Mouse (Mus musculus): ENCODE data around the gene Tstd3. TPM values are rescaled to one million over a fixed set of nuclear protein-coding genes. Genes with fewer than 3 reads are reported as not detected.
A peak's percentile ranks its signal among the peaks of the same experiment; 100 is the strongest.

The Tstd3 gene
- polyA plus RNA-seq, 1 experiment, result 0.88 TPM

- peak; percentile 92 for DNase-seq
- Histone ChIP-seq H3K4me3 (ENCODE audit: control insufficient read depth, insufficient read depth, low read length) (peak overlapping the region; percentile 94), H3K4me1 (replicated peaks; ENCODE audit: control insufficient read depth, insufficient read depth, low read length) (peaks cover 2% of the 10 kb centered on the region; the same call in 1 of the 2 replicates), H3K27ac (ENCODE audit: control insufficient read depth, insufficient read depth, low read length) (no peak overlapping the region), H3K36me3 (ENCODE audit: control insufficient read depth, insufficient read depth, low read length) (no peaks in the 10 kb centered on the region; the same call in 1 of the 2 replicates), H3K27me3 (ENCODE audit: control insufficient read depth, insufficient read depth, low read length) (no peaks in the 10 kb centered on the region)
- under 1% methylated on average over 46 of the region's 46 CpGs for WGBS
- peak; percentile 72 for TF ChIP-seq POLR2A (IDR thresholded peaks at IDR 0.05; ENCODE audit: control insufficient read depth, extremely low read depth, insufficient read depth, low read length, poor library complexity)
- TF ChIP-seq CTCF (IDR thresholded peaks at IDR 0.05; ENCODE audit: borderline replicate concordance, control insufficient read depth, extremely low read depth, insufficient read depth, low read length, poor library complexity), result no peak
Observed at GRCm38 (mm10) chr4:21776091-21776945, 9.3 kb upstream of the Tstd3 start.

GRCm38 (mm10) chr4:21772306-21772705 lies 5.3 kb upstream of the Tstd3 start:
- TF ChIP-seq CTCF (IDR thresholded peaks at IDR 0.05; ENCODE audit: borderline replicate concordance, control insufficient read depth, extremely low read depth, insufficient read depth, low read length, poor library complexity) (no peak), POLR2A (IDR thresholded peaks at IDR 0.05; ENCODE audit: control insufficient read depth, extremely low read depth, insufficient read depth, low read length, poor library complexity) (no peak)
- WGBS, result 100% methylated on average over 1 of the region's 1 CpGs

DNA sequence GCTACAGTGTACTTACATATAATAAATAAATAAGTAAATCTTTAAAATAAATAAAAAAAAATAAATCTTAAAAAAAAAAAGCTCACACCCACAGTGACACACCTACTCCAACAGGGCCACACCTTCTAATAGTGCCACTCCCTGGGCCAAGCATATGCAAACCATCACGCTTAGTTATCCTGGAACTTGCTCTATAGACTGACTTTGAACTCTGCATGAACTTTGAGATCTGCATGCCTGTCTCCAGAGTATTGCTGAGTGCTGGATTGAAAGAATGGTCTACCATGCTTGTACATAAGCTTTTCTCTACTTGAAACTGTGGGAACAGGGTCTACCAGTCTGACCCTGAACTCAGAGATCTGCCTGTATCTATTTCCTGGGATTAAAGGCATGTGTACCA lies 4.1 kb upstream of the Tstd3 start:
- Histone ChIP-seq H3K4me1 (replicated peaks; ENCODE audit: control insufficient read depth, insufficient read depth, low read length) (peaks cover 6% of the 10 kb centered on the region; the same call in 1 of the 2 replicates), H3K27ac (ENCODE audit: control insufficient read depth, insufficient read depth, low read length) (no peak overlapping the region), H3K36me3 (ENCODE audit: control insufficient read depth, insufficient read depth, low read length) (no peaks in the 10 kb centered on the region), H3K4me3 (ENCODE audit: control insufficient read depth, insufficient read depth, low read length) (no peak overlapping the region), H3K27me3 (ENCODE audit: control insufficient read depth, insufficient read depth, low read length) (no peaks in the 10 kb centered on the region)
- 100% methylated on average over 1 of the region's 1 CpGs for WGBS
- no peak for DNase-seq
- TF ChIP-seq POLR2A (IDR thresholded peaks at IDR 0.05; ENCODE audit: control insufficient read depth, extremely low read depth, insufficient read depth, low read length, poor library complexity) (no peak), CTCF (IDR thresholded peaks at IDR 0.05; ENCODE audit: borderline replicate concordance, control insufficient read depth, extremely low read depth, insufficient read depth, low read length, poor library complexity) (no peak)

More at GRCm38 (mm10) chr4:21772306-21772705, 5.3 kb upstream of the Tstd3 start:
- H3K27ac ChIP-seq (ENCODE audit: control insufficient read depth, insufficient read depth, low read length), result no peak overlapping the region
- H3K27me3 ChIP-seq (ENCODE audit: control insufficient read depth, insufficient read depth, low read length), result no peaks in the 10 kb centered on the region
- H3K4me3 ChIP-seq (ENCODE audit: control insufficient read depth, insufficient read depth, low read length), result no peak overlapping the region
- H3K36me3 ChIP-seq (ENCODE audit: control insufficient read depth, insufficient read depth, low read length), result no peaks in the 10 kb centered on the region
- no peak for DNase-seq
- H3K4me1 ChIP-seq (replicated peaks; ENCODE audit: control insufficient read depth, insufficient read depth, low read length), result peaks cover 2% of the 10 kb centered on the region; the same call in 1 of the 2 replicates

DNA sequence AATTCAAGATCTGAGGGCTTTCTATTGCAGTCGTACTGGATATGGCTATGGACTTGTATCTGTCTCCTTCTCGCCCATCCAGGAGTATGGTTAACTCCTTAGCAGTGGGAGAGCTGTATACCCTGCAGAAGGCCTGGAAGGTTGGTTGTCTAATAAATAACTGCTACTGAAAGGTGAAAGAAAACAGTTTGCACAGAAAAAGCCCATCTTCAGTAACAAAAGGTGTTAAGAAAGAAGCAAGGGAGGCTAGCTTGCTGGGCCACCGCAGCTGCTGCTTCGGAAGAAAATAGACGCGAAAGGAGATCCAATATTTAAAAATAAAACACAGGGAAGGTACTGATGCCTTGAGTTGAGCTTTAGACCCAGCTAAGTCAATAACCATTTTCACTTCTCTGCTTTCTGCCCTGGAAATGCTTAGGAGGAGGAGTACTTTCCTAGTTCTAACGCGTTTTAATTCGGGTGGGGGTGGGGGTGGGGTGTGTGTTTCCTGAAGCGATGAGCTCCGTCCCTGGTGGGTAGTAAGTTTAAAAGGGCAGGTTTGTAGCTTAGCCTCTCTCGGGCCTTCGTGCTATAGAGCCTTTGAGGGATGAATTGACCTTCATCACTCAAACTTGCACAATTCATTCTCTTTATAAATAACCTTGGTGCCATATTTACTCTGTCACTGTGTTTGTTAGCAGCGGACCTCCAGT lies 695 bp downstream of the Tstd3 start:
- no peak overlapping the region for H3K27ac ChIP-seq (ENCODE audit: control insufficient read depth, insufficient read depth, low read length)
- no peaks in the 10 kb centered on the region for H3K36me3 ChIP-seq (ENCODE audit: control insufficient read depth, insufficient read depth, low read length)
- no peaks in the 10 kb centered on the region for H3K27me3 ChIP-seq (ENCODE audit: control insufficient read depth, insufficient read depth, low read length)
- H3K4me1 ChIP-seq (replicated peaks; ENCODE audit: control insufficient read depth, insufficient read depth, low read length), result 0 out of 2 replicates have a peak, but pooled peaks cover 4% of the 10 kb centered on the region
- peak overlapping the region; percentile 84; the same call in 1 of the 2 replicates for H3K4me3 ChIP-seq (ENCODE audit: control insufficient read depth, insufficient read depth, low read length)
- DNase-seq, result no peak
- no peak for TF ChIP-seq POLR2A (IDR thresholded peaks at IDR 0.05; ENCODE audit: control insufficient read depth, extremely low read depth, insufficient read depth, low read length, poor library complexity)
- TF ChIP-seq CTCF (IDR thresholded peaks at IDR 0.05; ENCODE audit: borderline replicate concordance, control insufficient read depth, extremely low read depth, insufficient read depth, low read length, poor library complexity), result no peak
- 31% methylated on average over 14 of the region's 14 CpGs for WGBS

GRCm38 (mm10) chr4:21763827-21764226 lies 3.2 kb downstream of the Tstd3 start:
- H3K36me3 ChIP-seq (ENCODE audit: control insufficient read depth, insufficient read depth, low read length), result no peaks in the 10 kb centered on the region
- WGBS, result 89% methylated on average over 4 of the region's 4 CpGs
- no peak for TF ChIP-seq CTCF (IDR thresholded peaks at IDR 0.05; ENCODE audit: borderline replicate concordance, control insufficient read depth, extremely low read depth, insufficient read depth, low read length, poor library complexity)
- no peak for TF ChIP-seq POLR2A (IDR thresholded peaks at IDR 0.05; ENCODE audit: control insufficient read depth, extremely low read depth, insufficient read depth, low read length, poor library complexity)

GRCm38 (mm10) chr4:21761416-21762160 lies 5.4 kb downstream of the Tstd3 start:
- no peak overlapping the region for H3K27ac ChIP-seq (ENCODE audit: control insufficient read depth, insufficient read depth, low read length)
- TF ChIP-seq CTCF (IDR thresholded peaks at IDR 0.05; ENCODE audit: borderline replicate concordance, control insufficient read depth, extremely low read depth, insufficient read depth, low read length, poor library complexity) (no peak), POLR2A (IDR thresholded peaks at IDR 0.05; ENCODE audit: control insufficient read depth, extremely low read depth, insufficient read depth, low read length, poor library complexity) (no peak)
- no peak overlapping the region for H3K4me3 ChIP-seq (ENCODE audit: control insufficient read depth, insufficient read depth, low read length)
- 96% methylated on average over 9 of the region's 9 CpGs for WGBS
- no peak for DNase-seq
- no peaks in the 10 kb centered on the region for H3K36me3 ChIP-seq (ENCODE audit: control insufficient read depth, insufficient read depth, low read length)
- 0 out of 2 replicates have a peak, but pooled peaks cover under 1% of the 10 kb centered on the region for H3K4me1 ChIP-seq (replicated peaks; ENCODE audit: control insufficient read depth, insufficient read depth, low read length)
- H3K27me3 ChIP-seq (ENCODE audit: control insufficient read depth, insufficient read depth, low read length), result no peaks in the 10 kb centered on the region

More at GRCm38 (mm10) chr4:21763827-21764226, 3.2 kb downstream of the Tstd3 start:
- Histone ChIP-seq H3K27ac (ENCODE audit: control insufficient read depth, insufficient read depth, low read length) (no peak overlapping the region), H3K4me3 (ENCODE audit: control insufficient read depth, insufficient read depth, low read length) (no peak overlapping the region), H3K4me1 (replicated peaks; ENCODE audit: control insufficient read depth, insufficient read depth, low read length) (0 out of 2 replicates have a peak, but pooled peaks cover 4% of the 10 kb centered on the region), H3K27me3 (ENCODE audit: control insufficient read depth, insufficient read depth, low read length) (no peaks in the 10 kb centered on the region)
- no peak for DNase-seq

Data from thymus, adult 2 months (tissue).